Mouse (Mus musculus) brain, embryonic 14.5 days (tissue): ENCODE measurements at regions not wholly inside any gene's neighbourhood (a gene's known extent, or its start where the extent isn't known, plus 50 kb on each side); places are given as distances from the start of the nearest gene placed in this dataset.

Source experiments
- CTCF ChIP-seq: fragments of 200-500 bp; IDR thresholded peaks from 2 replicates; pipeline ENCODE4 v1.5.1; 2012; ENCODE audit warnings: inconsistent platforms, mild to moderate bottlenecking, moderate library complexity, borderline replicate concordance; ENCODE audit not compliant: insufficient read depth, insufficient read length; ENCODE audit errors: extremely low read depth
- POLR2A ChIP-seq: fragments of 200-500 bp; IDR thresholded peaks from 2 replicates; pipeline ENCODE4 v1.6.1; 2012; ENCODE audit warnings: mild to moderate bottlenecking, inconsistent platforms, borderline replicate concordance; ENCODE audit not compliant: poor library complexity, insufficient read depth, insufficient read length, severe bottlenecking; ENCODE audit errors: extremely low read depth

DNA sequence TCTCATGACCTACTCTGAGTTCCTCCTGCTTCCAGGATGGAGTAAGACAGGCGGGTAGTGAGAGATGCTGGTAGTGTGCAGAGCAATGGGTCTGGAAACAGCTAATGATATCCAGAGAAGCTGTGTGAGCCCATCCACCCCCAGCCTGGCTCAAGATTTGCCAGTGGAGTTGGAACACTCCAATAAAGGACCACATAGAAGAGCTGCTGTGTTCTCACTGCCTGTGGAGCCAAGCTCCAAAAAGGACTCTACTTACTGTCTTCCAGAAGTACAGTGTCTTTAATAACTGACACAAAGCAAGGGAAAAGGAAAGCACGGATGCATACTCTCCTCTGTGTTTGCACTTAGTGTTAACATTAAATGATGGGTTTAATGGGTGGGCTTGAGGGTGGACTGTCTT is 138.0 kb upstream of the Dnajc19 start:
- no peak for TF ChIP-seq CTCF
- no peak for TF ChIP-seq POLR2A
